Mouse (Mus musculus) cerebral cortex, adult 2 months (tissue): Measurements from ENCODE around the gene Mcm2.

ENCODE experiments used
- WGBS: fragments of 180-500 bp; shearing (Covaris S2); methylation state at CpG from one replicate; pipeline ENCODE4 v1.1.7; 2018; 5-methylcytosine and 5-hydroxymethylcytosine counted together

The Mcm2 gene

GRCm38 (mm10) chr6:88886417-88886967 lies 12.1 kb downstream of the Mcm2 start:
- WGBS, result 70% methylated on average over 2 of the region's 2 CpGs

DNA sequence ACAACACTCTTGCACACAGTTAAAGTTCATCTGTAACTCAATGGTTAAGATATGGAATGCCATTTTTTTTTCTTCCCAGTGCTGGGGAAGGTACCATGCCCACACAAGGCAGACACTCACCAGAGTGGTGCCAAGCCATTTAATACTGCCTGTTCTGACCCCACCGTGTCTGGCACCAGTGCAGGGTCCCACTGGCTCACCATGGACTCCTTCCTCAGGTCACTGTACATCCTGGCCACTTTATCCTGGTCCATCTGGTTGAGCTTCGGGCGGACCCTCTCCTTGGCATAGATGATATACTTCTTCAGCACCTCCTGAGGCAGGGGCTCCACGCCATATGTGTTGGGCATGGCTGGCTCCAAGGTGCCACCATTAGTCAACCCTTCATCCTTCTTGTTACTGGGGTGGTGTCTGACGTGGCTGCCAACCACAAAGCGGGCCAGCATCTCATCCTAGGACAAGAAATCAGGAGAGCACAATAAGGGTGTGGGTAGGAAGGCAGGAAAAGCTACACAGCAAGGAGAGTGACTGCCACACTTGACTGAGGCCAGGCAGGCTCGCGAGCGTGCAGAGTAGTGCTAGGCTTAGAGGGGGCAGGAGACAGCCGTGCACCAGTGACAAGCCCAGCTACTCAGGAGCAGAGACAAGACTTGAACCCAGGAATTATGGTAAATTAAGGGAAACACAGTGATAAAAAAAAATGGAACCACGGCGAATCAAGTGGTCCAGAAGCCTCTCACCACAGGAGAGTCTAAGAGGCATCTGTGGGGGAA lies 12.8 kb downstream of the Mcm2 start:
- 92% methylated on average over 12 of the region's 12 CpGs for WGBS

DNA sequence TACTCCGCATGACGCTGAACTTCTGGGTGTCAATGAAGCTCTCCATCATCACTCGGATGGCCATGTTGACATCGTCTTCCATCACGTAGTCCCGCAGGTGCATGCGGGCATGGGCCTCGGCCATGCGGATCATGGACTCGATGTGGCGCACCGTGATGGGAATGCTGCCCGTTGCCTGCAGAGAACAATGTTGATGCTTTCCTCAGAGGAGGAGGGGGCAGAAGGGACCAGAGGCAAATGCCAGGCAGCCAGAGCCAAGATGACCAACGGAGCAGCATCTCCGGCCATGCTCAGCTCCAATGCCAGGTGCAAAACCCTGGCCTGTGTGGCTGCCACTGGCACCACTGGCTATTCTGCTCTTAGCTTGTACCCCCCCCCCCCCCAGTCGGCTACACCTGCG lies 13.9 kb downstream of the Mcm2 start:
- 98% methylated on average over 17 of the region's 17 CpGs for WGBS

DNA sequence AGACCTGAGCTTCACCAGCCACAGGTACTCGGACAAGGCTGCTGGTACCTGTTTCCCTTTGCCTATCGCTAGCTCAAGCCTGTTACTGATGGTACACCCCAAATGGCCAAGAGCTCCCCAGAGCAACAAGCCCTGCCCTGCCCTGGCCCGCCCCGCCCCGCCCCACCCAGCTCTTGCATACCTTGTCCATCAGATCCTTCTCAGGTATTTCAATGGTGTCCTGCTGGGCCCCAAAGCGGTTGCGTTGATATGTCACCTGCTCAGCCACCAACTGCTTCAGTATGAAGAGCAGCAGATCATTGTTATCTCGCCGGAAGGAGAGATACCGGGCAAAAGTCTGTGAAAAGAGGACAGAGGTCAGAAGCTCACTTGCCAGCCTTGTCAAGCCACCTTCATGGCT lies 14.4 kb downstream of the Mcm2 start:
- 91% methylated on average over 9 of the region's 10 CpGs for WGBS

DNA sequence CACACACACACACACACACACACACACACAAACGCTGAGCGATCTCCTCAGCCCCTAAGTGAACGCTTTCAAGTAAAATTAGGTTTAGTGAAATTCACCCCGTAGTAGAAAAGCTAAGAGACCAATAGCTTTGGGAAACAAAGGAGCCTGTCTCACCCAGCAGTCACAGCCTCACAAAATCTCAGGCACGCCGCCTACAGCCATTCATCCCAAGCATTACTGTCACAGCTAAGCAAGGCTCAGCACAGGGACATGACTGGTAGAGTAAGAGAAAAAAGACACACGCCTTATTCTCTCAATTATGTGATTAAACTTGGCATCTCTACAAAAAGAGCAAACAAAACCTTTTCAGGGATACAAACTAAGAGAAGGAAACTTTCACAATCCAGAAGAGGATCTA lies 17.2 kb downstream of the Mcm2 start:
- 55% methylated on average over 7 of the region's 7 CpGs for WGBS

DNA sequence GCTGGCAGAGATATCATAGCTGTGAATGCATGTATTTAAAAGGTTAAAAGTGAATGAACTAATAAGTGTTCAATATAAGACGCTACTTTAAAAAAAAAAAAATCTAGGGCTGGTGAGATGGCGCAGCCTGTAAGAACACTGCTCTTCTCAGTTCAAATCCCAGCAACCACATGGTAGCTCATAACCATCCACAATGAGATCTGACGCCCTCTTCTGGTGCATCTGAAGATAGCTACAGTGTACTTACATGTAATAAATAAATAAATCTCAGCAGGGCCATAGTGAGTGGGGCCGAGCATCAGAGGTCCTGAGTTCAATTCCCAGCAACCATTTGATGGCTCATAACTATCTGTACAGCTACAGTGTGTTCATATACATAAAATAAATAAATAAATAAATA lies 19.1 kb downstream of the Mcm2 start:
- 73% methylated on average over 4 of the region's 4 CpGs for WGBS

GRCm38 (mm10) chr6:88874868-88875508 lies 23.6 kb downstream of the Mcm2 start, which contains the start of gene Podxl2:
Gene Podxl2, minus strand, starts transcription at chr6:88875044.
- WGBS, result 5% methylated on average over 63 of the region's 63 CpGs

DNA sequence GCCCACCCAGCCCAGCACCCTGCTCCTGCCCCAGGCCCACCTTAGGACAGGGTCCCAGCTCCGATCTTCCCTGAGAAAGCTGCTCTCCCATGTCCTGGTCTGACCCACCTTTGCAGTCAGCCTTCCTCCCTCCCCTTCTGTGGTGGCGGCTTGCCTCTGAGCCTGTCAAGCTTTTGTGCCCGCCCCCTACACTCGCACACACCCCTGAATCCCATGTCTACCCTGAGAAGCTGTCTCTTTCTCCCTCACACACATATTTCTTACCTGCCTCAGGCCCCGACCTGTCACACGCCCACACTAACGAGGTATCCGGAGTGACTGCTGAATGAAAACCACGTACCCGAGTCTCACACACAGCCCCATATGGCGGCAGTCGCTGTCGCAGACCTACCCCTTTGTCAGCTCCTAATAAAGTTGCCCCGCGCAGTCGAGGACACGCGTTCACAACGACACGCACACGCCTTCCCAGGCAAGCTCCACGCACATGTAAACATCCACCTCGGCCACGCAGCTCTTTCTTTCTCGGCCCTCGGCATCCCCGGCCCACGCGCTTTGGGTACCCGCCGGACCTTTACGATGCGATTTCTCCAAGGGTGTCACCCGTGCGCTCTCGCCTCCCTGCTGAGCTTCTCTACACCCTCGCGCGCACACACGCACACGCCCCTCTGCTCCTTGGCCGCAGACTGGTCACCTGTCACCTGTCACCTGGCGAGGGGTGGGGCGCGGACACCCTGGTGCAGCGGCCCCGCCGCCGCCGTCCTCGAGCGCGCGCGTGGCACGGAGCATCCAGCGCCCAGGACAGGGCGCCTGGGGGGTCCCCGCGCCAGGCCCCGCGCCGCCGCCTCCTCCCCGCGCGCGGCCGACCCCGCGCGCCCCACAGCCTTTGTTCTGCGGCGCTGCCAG lies 24.4 kb downstream of the Mcm2 start:
- 3% methylated on average over 74 of the region's 74 CpGs for WGBS

DNA sequence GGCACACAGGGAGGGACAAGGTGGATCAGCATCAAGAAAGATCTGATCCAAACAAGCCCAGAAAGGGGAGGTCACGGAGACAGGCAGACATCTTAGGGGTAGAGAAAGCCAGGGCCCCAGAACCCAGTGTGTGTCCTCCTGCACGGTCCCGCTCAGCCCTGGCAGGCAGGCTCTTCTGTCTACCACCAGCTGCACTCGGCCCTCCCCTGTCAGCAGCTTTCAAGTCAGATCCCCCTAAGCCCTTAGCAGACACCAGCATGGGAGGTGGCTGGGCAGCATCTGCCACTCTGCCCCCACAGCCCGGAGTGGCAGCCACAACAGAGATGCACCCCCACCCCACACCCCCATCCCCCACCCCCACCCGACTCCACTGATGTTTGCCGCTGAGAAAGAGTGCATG lies 25.8 kb downstream of the Mcm2 start:
- WGBS, result 29% methylated on average over 7 of the region's 7 CpGs

- WGBS, result 25% methylated on average over 8 of the region's 8 CpGs
These were observed 27.0 kb downstream of the Mcm2 start for GRCm38 (mm10) chr6:88871546-88871945.

GRCm38 (mm10) chr6:88870594-88870993 lies 28.0 kb downstream of the Mcm2 start:
- 46% methylated on average over 4 of the region's 4 CpGs for WGBS

- WGBS, result 47% methylated on average over 7 of the region's 7 CpGs
These were observed 29.1 kb downstream of the Mcm2 start for GRCm38 (mm10) chr6:88869459-88869858.

- WGBS, result 79% methylated on average over 7 of the region's 7 CpGs
These were observed 32.9 kb downstream of the Mcm2 start for GRCm38 (mm10) chr6:88865704-88866103.

- 21% methylated on average over 2 of the region's 2 CpGs for WGBS
These were observed 37.7 kb downstream of the Mcm2 start for GRCm38 (mm10) chr6:88860914-88861313.

DNA sequence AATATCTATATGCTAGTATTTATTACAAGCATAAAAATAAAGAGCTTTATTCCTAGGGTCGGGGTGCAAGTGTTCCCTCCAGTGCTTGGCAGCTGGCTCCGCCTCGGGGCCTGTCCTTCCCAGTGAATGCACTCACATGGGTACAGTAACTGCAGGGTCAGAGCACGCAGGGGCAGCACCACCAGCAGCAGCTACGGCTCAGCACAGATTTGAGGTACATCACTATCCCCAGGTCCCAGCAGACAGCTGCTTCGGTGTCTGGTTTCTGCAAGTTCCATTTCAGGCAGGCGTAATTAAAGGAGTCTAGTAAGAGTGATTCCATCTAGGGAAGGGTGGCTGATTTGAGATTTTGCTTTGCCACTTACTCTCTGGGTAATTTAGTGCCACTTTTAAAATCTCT lies 40.2 kb downstream of the Mcm2 start:
- 66% methylated on average over 7 of the region's 7 CpGs for WGBS

DNA sequence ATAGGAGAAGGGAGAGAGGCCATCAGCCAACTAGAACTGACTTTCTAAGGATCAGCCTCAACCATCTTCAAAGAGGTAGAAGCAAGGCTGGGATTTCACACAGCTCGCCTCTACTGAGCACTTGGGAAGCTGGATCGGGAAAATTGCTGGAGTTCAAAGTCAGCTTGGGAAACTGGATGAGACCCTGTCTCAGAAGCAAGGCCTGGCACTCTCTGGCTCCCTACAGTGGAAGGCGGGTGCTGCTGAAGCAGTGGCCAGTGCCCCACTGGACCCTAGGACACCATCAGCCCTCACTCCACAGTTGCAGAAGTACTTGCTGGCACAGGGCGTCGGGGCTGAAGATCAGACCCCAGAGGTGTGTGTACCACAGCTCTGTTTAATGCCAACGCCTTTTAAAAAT lies 40.8 kb downstream of the Mcm2 start:
- WGBS, result 83% methylated on average over 6 of the region's 6 CpGs

DNA sequence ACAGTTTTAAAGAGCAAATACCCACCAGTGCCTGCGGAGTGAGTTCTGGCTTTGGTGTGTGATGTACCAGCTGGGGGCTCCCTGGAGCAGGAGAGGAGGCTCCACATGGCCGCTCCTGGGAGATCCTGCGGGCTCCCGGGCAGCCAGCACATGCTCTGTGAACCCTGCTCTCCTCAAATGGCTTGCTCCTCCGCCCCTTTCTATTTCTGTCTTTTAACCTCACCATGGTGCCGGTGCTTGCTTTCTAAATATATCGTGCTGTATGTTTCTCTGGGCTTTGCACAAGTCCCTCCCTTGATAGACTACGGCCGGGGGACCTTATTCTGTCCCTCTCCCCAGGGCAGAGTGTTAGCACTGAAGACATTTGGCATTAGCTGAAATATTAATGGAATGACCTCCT lies 41.3 kb downstream of the Mcm2 start:
- 32% methylated on average over 9 of the region's 9 CpGs for WGBS

- WGBS, result 27% methylated on average over 5 of the region's 5 CpGs
These were observed 42.9 kb downstream of the Mcm2 start for GRCm38 (mm10) chr6:88855636-88856035.

DNA sequence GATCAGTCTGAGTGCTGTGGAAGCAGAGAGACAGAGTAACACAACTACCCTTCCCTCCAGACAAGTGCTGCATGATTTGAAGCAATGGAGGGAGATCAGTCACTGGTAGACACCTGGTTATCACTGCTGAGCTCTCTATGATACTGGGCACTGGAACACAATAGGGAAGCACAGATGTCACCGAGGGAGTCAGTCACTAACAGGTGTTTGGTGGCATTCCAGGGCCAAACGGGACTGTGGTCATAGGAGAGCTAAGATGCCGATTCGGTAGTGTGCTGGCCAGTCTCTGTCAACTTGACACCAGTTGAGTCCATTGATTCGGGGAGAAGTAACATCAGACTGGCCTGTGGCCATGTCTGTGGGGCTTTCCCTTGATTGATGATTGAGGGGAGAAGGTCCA lies 44.1 kb downstream of the Mcm2 start:
- WGBS, result 72% methylated on average over 5 of the region's 5 CpGs

DNA sequence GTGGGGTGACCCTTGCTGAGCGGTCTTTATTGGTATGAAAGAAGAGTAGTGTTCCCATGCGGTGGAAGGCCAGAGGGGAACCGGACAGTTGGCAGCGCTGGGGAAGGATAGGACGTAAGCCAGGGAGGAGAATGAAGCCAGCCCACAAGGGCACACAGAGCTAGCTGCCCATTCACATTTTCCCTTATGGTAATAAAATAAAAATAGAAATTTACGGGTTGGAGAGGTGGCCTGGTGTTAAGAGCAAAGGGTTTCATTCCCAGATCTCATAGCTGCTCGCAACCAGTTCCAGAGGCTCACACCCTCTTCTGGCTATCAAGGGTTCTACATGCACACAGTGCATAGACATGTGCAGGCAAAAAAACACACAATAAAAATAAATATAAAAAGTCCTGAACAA lies 48.5 kb downstream of the Mcm2 start:
- 82% methylated on average over 7 of the region's 7 CpGs for WGBS

- WGBS, result 47% methylated on average over 4 of the region's 4 CpGs
These were observed 49.3 kb downstream of the Mcm2 start for GRCm38 (mm10) chr6:88849270-88849669.

DNA sequence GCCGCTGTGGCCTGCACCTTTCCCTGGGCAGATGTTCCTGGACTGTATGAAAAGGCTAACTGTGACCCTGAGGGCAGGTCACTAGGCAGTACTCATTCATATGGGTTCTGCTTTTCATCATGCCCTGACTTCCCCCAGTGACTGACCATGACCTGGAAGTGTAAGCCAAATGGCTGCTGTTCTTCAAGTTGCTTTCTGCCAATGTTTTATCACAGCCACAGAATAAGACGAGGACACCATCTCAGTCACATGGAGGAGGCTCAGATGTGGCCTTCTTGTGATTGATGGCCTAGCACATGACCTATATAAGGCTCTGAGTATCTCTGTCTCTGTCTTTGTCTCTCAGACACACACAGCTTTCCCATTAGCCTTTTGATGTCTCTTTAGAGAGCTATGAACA lies 51.0 kb downstream of the Mcm2 start:
- WGBS, result 76% methylated on average over 2 of the region's 2 CpGs
